Mouse (Mus musculus) kidney, embryonic 14.5 days (tissue): Measurements from ENCODE around the gene Acot7. TPM values are rescaled to one million over a fixed set of nuclear protein-coding genes. Genes with fewer than 3 reads are reported as not detected.

Source experiments
- ATAC-seq: fragments of 200-750 bp; cut with Nextera tagmentation; 2 replicates; pipeline ENCODE4 v1.8.0; 2017; ENCODE audit warnings: moderate number of reproducible peaks, mild to moderate bottlenecking, moderate TSS enrichment, moderate library complexity; ENCODE audit not compliant: low FRiP score, low TSS enrichment
- H3K27ac ChIP-seq: fragments of 300-500 bp; sonication (generic); 2 replicates; pipeline ENCODE4 v1.5.1; 2014; ENCODE audit warnings: low read depth, mild to moderate bottlenecking, low read length, moderate library complexity, mixed read lengths
- H3K27me3 ChIP-seq: fragments of 300-500 bp; sonication (generic); 2 replicates; pipeline ENCODE4 v1.6.1; 2014; ENCODE audit warnings: mild to moderate bottlenecking, low read length; ENCODE audit not compliant: control insufficient read depth, insufficient read depth
- H3K36me3 ChIP-seq: fragments of 300-500 bp; sonication (generic); 2 replicates; pipeline ENCODE4 v1.6.1; 2014; ENCODE audit warnings: low read length, mixed read lengths; ENCODE audit not compliant: control insufficient read depth, insufficient read depth
- H3K4me1 ChIP-seq: fragments of 300-500 bp; sonication (generic); 2 replicates; pipeline ENCODE4 v1.6.1; 2014; ENCODE audit warnings: low read length, mixed read lengths; ENCODE audit not compliant: control insufficient read depth, insufficient read depth
- H3K4me2 ChIP-seq: fragments of 300-500 bp; sonication (generic); replicated peaks from 2 replicates; pipeline ENCODE4 v1.6.1; 2014; ENCODE audit warnings: low read depth, mild to moderate bottlenecking, low read length
- H3K4me3 ChIP-seq: fragments of 300-500 bp; sonication (generic); 2 replicates; pipeline ENCODE4 v1.5.1; 2014; ENCODE audit warnings: mild to moderate bottlenecking, low read length
- H3K9ac ChIP-seq: fragments of 300-500 bp; sonication (generic); 2 replicates; pipeline ENCODE4 v1.6.1; 2014; ENCODE audit warnings: low read depth, mild to moderate bottlenecking, low read length, moderate library complexity
- H3K9me3 ChIP-seq: fragments of 300-500 bp; sonication (generic); 2 replicates; pipeline ENCODE4 v1.6.1; 2016; ENCODE audit warnings: low read length; ENCODE audit not compliant: control insufficient read depth
- WGBS: fragments of 180-500 bp; shearing (Covaris S2); extraction: QIAGEN DNeasy Blood & Tissue Kit; methylation state at CpG from one replicate; pipeline ENCODE4 v1.1.7; 2014; 5-methylcytosine and 5-hydroxymethylcytosine counted together
- polyA plus RNA-seq: library from polyadenylated mRNA; unstranded; fragments of >200 nt; fragmentation: Nextera tagmentation; extraction: Ambion mirVana; gene quantifications from 2 replicates; pipeline ENCODE4 v1.2.1, GENCODE M21; 2014

Gene Acot7
- polyA plus RNA-seq, 1 experiment from 2014 or later, result 64.4 TPM

DNA sequence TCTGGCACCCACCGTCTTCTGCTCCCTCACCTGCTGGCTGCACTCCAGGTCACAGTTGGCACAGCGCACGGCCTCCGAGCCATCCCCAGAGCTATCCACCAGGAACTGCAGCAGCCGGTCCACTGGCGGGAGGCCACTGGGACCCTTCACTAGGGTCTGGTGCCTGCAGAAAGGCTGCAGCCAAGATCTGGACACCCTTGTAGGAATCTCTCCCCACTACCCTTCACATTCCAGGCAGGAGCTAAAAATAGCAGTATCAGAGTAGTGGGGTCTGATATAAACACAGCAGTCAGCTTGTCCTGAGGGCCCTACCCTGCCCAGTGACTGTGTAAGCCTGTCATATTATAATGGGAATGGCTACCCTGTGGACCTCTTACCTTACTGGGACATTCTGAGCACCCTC is 139.7 kb downstream of the Acot7 start:
- Histone ChIP-seq H3K4me3 (no peak overlapping the region), H3K9ac (no peak overlapping the region), H3K36me3 (no peaks in the 10 kb centered on the region), H3K27ac (no peak overlapping the region), H3K4me1 (peaks cover 36% of the 10 kb centered on the region), H3K27me3 (peaks cover 50% of the 10 kb centered on the region), H3K4me2 (no peak overlapping the region), H3K9me3 (no peaks in the 10 kb centered on the region)
- ATAC-seq, result no peak
- 92% methylated on average over 6 of the region's 6 CpGs for WGBS

- peaks cover 26% of the 10 kb centered on the region for H3K4me1 ChIP-seq
- ATAC-seq, result peak; percentile 28; the same call in 1 of the 2 replicates
- peaks cover 39% of the 10 kb centered on the region for H3K27me3 ChIP-seq
- 4% methylated on average over 26 of the region's 26 CpGs for WGBS
- H3K4me3 ChIP-seq, result peak within 1 kb of the TSS; percentile 22
- peak within 1 kb of the TSS; percentile 42 for H3K4me2 ChIP-seq
- no peaks in the 10 kb centered on the region for H3K9me3 ChIP-seq
- H3K27ac ChIP-seq, result no peak within 1 kb of the TSS
- peak within 1 kb of the TSS; percentile 48 for H3K9ac ChIP-seq
- H3K36me3 ChIP-seq, result no peaks in the 10 kb centered on the region
Observed at GRCm38 (mm10) chr4:152318517-152319234, 140.7 kb downstream of the Acot7 start, which contains the start of gene Rnf207. Gene Rnf207, minus strand, starts transcription at chr4:152318993.

Other genes with a start within 250 kb of the Acot7 start
- 55.0 and 74.5 TPM in 2 replicates for gene Dnajc11, start 244.4 kb upstream of the Acot7 start, polyA plus RNA-seq
- gene Thap3, start 189.1 kb upstream of the Acot7 start, polyA plus RNA-seq, result 29.2 and 35.8 TPM in 2 replicates
- gene Phf13, start 181.9 kb upstream of the Acot7 start, polyA plus RNA-seq, result 18.2 and 30.1 TPM in 2 replicates
- gene Klhl21, start 169.3 kb upstream of the Acot7 start, polyA plus RNA-seq, result 4.4 and 7.4 TPM in 2 replicates
- 19.0 and 24.4 TPM in 2 replicates for gene Zbtb48, start 150.5 kb upstream of the Acot7 start, polyA plus RNA-seq
- gene Tas1r1, start 139.6 kb upstream of the Acot7 start, polyA plus RNA-seq, result 0.39 and 0.77 TPM in 2 replicates
- gene Nol9, start 138.8 kb upstream of the Acot7 start, polyA plus RNA-seq, result 26.1 and 47.3 TPM in 2 replicates
- gene Plekhg5, start 105.6 kb upstream of the Acot7 start, polyA plus RNA-seq, result 10.4 and 16.1 TPM in 2 replicates
- gene Tnfrsf25, start 62.2 kb upstream of the Acot7 start, polyA plus RNA-seq, result 0.57 and 1.9 TPM in 2 replicates
- 36.1 and 36.3 TPM in 2 replicates for gene Espn, start 25.8 kb upstream of the Acot7 start, polyA plus RNA-seq
- not detected in 2 replicates for gene Hes2, start 19.3 kb upstream of the Acot7 start, polyA plus RNA-seq
- gene Gpr153, start 96.1 kb downstream of the Acot7 start, polyA plus RNA-seq, result 7.5 and 9.1 TPM in 2 replicates
- not detected in 2 replicates for gene Hes3, start 113.5 kb downstream of the Acot7 start, polyA plus RNA-seq
- gene Icmt, start 119.1 kb downstream of the Acot7 start, polyA plus RNA-seq, result 14.7 and 28.1 TPM in 2 replicates
- gene Rnf207, start 140.9 kb downstream of the Acot7 start, polyA plus RNA-seq, result 1.1 TPM in 2 replicates
- 475 and 692 TPM in 2 replicates for gene Rpl22, start 147.6 kb downstream of the Acot7 start, polyA plus RNA-seq
- gene Chd5, start 160.5 kb downstream of the Acot7 start, polyA plus RNA-seq, result 0.03 and 0.04 TPM in 2 replicates